In the genomic region with DNA sequence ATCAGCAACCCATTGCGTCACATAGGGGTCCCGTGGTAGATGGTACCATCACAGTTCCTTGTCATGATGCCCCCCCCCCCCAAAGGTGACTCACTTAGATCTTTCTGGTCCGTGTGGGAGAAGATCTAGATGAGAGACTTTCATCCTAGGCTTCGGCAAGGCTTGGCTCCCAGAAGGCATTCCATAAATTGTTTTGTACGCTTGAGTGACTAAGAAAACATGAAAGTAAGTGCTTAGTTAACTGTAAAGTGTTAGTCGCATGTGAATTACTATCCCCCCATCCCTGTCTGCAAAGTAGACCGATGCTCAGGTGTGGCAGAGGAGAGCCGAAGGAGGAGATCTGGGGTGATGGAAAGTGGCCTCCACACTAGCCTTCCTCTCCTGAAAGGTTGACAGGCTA, we compare ENCODE assay signal across 14 mouse cellular contexts.
"Had no signal": no experiment of that assay in that cellular context is flagged by ENCODE, and none has a peak within 500 bp of the region (broad histone marks: within the 10 kb centered on the region; RNA-seq: fewer than 3 reads in every experiment).

No protein-coding gene starts in this region.

- H3K9ac ChIP-seq: intestine, embryonic 15.5 days; liver, embryonic 15.5 days; lung, embryonic 14.5 days; neural tube, embryonic 13.5 days had no signal

- DNase-seq: lung, embryonic 14.5 days; lung, postnatal 14 days; right cerebral cortex, postnatal 14 days; thymus, postnatal 4 days had no signal

- H3K4me2 ChIP-seq: intestine, embryonic 15.5 days; liver, embryonic 11.5 days; liver, embryonic 15.5 days; lung, embryonic 14.5 days; midbrain, embryonic 11.5 days; neural tube, embryonic 13.5 days had no signal

- H3K4me1 ChIP-seq: intestine, embryonic 15.5 days; megakaryocyte, embryonic 14.5 days had no signal

- H3K9me3 ChIP-seq: intestine, embryonic 15.5 days; limb, embryonic 10.5 days; liver, embryonic 15.5 days; megakaryocyte, embryonic 14.5 days; neural tube, embryonic 13.5 days had no signal

- H3K27me3 ChIP-seq: intestine, embryonic 15.5 days; liver, embryonic 15.5 days; megakaryocyte, embryonic 14.5 days; neural tube, embryonic 13.5 days had no signal

- ATAC-seq: intestine, embryonic 15.5 days; midbrain, embryonic 16.5 days had no signal

- H3K4me3 ChIP-seq: intestine, embryonic 15.5 days; limb, embryonic 10.5 days; liver, embryonic 15.5 days; megakaryocyte, embryonic 14.5 days; neural tube, embryonic 13.5 days had no signal

- H3K27ac ChIP-seq: intestine, embryonic 15.5 days; limb, embryonic 10.5 days; liver, embryonic 15.5 days; macrophage; neural tube, embryonic 13.5 days; stomach, postnatal 0 days had no signal

- H3K36me3 ChIP-seq: intestine, embryonic 15.5 days; limb, embryonic 10.5 days; liver, embryonic 15.5 days had no signal
